Mouse (Mus musculus): ENCODE measurements at regions not wholly inside any gene's neighbourhood (a gene's known extent, or its start where the extent isn't known, plus 50 kb on each side); places are given as distances from the start of the nearest gene placed in this dataset.

GRCm38 (mm10) chr6:81563192-81563591, 360.3 kb upstream of the Gcfc2 start:
- Histone ChIP-seq H3K4me1 (ENCODE audit: insufficient read depth) (no peaks in the 10 kb centered on the region), H3K27ac (ENCODE audit: low read depth, low read length) (no peak overlapping the region), H3K9me3 (ENCODE audit: low read length) (no peaks in the 10 kb centered on the region), H3K36me3 (ENCODE audit: insufficient read depth) (no peaks in the 10 kb centered on the region), H3K27me3 (ENCODE audit: insufficient read depth, low read length) (no peaks in the 10 kb centered on the region), H3K4me2 (ENCODE audit: low read depth) (no peak overlapping the region), H3K9ac (no peak overlapping the region), H3K4me3 (ENCODE audit: low read depth, low read length) (no peak overlapping the region)
- DNase-seq (no peak), ATAC-seq (no peak)
- no peak for TF ChIP-seq CTCF (IDR thresholded peaks at IDR 0.05; ENCODE audit: low read depth)
- WGBS, result 95% methylated on average over 2 of the region's 2 CpGs

DNA sequence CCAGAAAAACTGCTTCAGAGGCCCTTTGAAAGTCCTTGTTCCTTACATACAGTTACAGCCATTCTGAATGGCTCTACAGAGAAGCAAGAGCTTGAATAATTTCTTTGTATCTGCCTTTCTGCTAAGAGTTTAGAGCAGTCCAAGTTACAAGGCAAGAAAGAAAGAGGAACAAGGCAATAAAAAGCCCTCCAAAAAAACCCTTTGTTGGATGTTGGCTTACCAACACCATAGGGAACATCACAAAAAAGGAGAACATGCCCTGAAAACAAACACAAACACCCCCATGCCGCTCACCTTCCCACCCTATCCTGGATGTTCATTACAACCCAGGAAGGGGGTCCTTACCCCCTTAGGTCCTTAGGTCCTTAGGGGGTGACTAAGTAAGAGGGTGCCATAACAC, 359.2 kb upstream of the Gcfc2 start:
- Histone ChIP-seq H3K4me3 (ENCODE audit: low read depth, low read length) (no peak overlapping the region), H3K4me1 (ENCODE audit: insufficient read depth) (no peaks in the 10 kb centered on the region), H3K9me3 (ENCODE audit: low read length) (no peaks in the 10 kb centered on the region), H3K36me3 (ENCODE audit: insufficient read depth) (no peaks in the 10 kb centered on the region), H3K9ac (no peak overlapping the region), H3K27me3 (ENCODE audit: insufficient read depth, low read length) (no peaks in the 10 kb centered on the region), H3K4me2 (ENCODE audit: low read depth) (no peak overlapping the region), H3K27ac (ENCODE audit: low read depth, low read length) (no peak overlapping the region)
- WGBS, result 67% methylated on average over 1 of the region's 1 CpGs
- DNase-seq, result no peak
- no peak for ATAC-seq
- TF ChIP-seq CTCF (IDR thresholded peaks at IDR 0.05; ENCODE audit: low read depth), result no peak

DNA sequence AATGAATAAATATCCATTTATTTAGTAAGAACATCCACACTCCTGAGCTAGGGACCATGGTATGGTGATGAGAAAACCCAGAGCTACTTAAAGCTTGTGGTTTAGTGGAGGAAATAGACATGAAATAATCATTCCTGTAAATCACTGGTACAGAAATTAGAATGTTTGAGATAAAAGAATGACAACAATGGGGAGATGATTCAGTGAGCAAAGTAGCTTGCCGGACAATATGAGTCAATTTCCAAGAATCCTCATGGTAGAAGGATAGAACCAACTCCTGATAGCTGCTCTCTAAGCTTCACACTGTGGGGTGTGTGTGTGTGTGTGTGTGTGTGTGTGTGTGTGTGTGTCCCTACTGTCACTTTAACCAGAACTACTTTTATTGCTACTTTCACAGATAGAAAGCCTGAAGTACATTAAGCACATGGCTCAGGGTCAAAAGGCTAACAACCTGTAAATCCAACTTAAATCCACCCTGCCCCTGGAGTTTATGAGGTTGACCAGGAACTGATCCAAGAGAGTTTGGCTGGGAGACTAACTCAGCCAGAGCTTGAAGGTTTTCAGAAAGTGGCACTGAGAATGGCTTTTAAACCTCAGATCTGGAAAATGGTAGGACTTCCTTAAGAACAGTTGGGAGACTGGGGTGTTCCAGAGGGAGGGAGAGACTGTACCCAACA, 336.9 kb upstream of the Gcfc2 start:
- TF ChIP-seq CTCF (IDR thresholded peaks at IDR 0.05; ENCODE audit: low read depth), result no peak

DNA sequence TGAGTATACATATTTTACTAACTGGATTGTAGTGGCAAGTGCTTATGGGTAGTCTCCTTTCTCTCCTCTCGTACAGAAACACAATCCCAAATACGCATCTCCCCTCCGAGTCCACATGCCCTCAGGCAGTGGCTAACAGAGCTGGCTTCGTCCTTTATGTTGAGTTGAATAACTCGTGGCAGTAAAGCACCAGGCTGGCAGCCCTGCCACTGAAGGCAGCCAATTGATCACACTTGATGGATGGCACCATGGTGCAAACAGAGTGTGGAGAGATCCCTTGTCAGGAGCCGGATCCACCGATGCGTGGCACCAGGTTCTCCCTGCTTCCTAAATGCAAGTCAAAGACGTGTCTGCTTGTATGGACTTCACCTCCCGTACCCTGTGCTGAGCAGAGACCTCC, 333.7 kb upstream of the Gcfc2 start:
- Histone ChIP-seq H3K36me3 (ENCODE audit: insufficient read depth) (no peaks in the 10 kb centered on the region), H3K4me3 (ENCODE audit: low read depth, low read length) (no peak overlapping the region), H3K4me1 (ENCODE audit: insufficient read depth) (no peaks in the 10 kb centered on the region), H3K9me3 (ENCODE audit: low read length) (no peaks in the 10 kb centered on the region), H3K27me3 (ENCODE audit: insufficient read depth, low read length) (no peaks in the 10 kb centered on the region), H3K9ac (no peak overlapping the region), H3K4me2 (ENCODE audit: low read depth) (no peak overlapping the region), H3K27ac (ENCODE audit: low read depth, low read length) (no peak overlapping the region)
- 55% methylated on average over 10 of the region's 10 CpGs for WGBS
- ATAC-seq (no peak), DNase-seq (no peak)
- TF ChIP-seq CTCF (IDR thresholded peaks at IDR 0.05; ENCODE audit: low read depth), result no peak

More for the DNA sequence above, 336.9 kb upstream of the Gcfc2 start:
- no peaks in the 10 kb centered on the region for H3K9me3 ChIP-seq (ENCODE audit: low read length)
- H3K4me1 ChIP-seq (ENCODE audit: insufficient read depth), result no peaks in the 10 kb centered on the region
- ATAC-seq, result no peak
- WGBS, result 86% methylated on average over 1 of the region's 1 CpGs
- no peak overlapping the region for H3K9ac ChIP-seq
- no peaks in the 10 kb centered on the region for H3K36me3 ChIP-seq (ENCODE audit: insufficient read depth)
- no peak for DNase-seq
- H3K4me3 ChIP-seq (ENCODE audit: low read depth, low read length), result no peak overlapping the region
- H3K4me2 ChIP-seq (ENCODE audit: low read depth), result no peak overlapping the region
- no peaks in the 10 kb centered on the region for H3K27me3 ChIP-seq (ENCODE audit: insufficient read depth, low read length)
- H3K27ac ChIP-seq (ENCODE audit: low read depth, low read length), result no peak overlapping the region

- H3K9ac ChIP-seq, result no peak overlapping the region
- H3K27ac ChIP-seq (ENCODE audit: low read depth, low read length), result no peak overlapping the region
- no peaks in the 10 kb centered on the region for H3K27me3 ChIP-seq (ENCODE audit: insufficient read depth, low read length)
- no peaks in the 10 kb centered on the region for H3K4me1 ChIP-seq (ENCODE audit: insufficient read depth)
- no peak for TF ChIP-seq CTCF (IDR thresholded peaks at IDR 0.05; ENCODE audit: low read depth)
- no peak overlapping the region for H3K4me3 ChIP-seq (ENCODE audit: low read depth, low read length)
- no peak for ATAC-seq
- no peaks in the 10 kb centered on the region for H3K36me3 ChIP-seq (ENCODE audit: insufficient read depth)
- no peak overlapping the region for H3K4me2 ChIP-seq (ENCODE audit: low read depth)
- no peak for DNase-seq
- H3K9me3 ChIP-seq (ENCODE audit: low read length), result no peaks in the 10 kb centered on the region
- 11% methylated on average over 2 of the region's 2 CpGs for WGBS
Observed at GRCm38 (mm10) chr6:81595926-81596325, 327.5 kb upstream of the Gcfc2 start.

GRCm38 (mm10) chr6:81608637-81609036, 314.8 kb upstream of the Gcfc2 start:
- H3K4me1 ChIP-seq (ENCODE audit: insufficient read depth), result no peaks in the 10 kb centered on the region
- no peaks in the 10 kb centered on the region for H3K9me3 ChIP-seq (ENCODE audit: low read length)
- no peak overlapping the region for H3K27ac ChIP-seq (ENCODE audit: low read depth, low read length)
- H3K4me2 ChIP-seq (ENCODE audit: low read depth), result no peak overlapping the region
- no peak overlapping the region for H3K4me3 ChIP-seq (ENCODE audit: low read depth, low read length)
- no peaks in the 10 kb centered on the region for H3K27me3 ChIP-seq (ENCODE audit: insufficient read depth, low read length)
- DNase-seq (no peak), ATAC-seq (no peak)
- 77% methylated on average over 1 of the region's 1 CpGs for WGBS
- no peaks in the 10 kb centered on the region for H3K36me3 ChIP-seq (ENCODE audit: insufficient read depth)
- no peak for TF ChIP-seq CTCF (IDR thresholded peaks at IDR 0.05; ENCODE audit: low read depth)
- no peak overlapping the region for H3K9ac ChIP-seq

GRCm38 (mm10) chr6:81611980-81612379, 311.5 kb upstream of the Gcfc2 start:
- Histone ChIP-seq H3K9me3 (ENCODE audit: low read length) (no peaks in the 10 kb centered on the region), H3K4me2 (ENCODE audit: low read depth) (no peak overlapping the region), H3K27me3 (ENCODE audit: insufficient read depth, low read length) (no peaks in the 10 kb centered on the region), H3K27ac (ENCODE audit: low read depth, low read length) (no peak overlapping the region), H3K36me3 (ENCODE audit: insufficient read depth) (no peaks in the 10 kb centered on the region), H3K4me1 (ENCODE audit: insufficient read depth) (no peaks in the 10 kb centered on the region), H3K4me3 (ENCODE audit: low read depth, low read length) (no peak overlapping the region), H3K9ac (no peak overlapping the region)
- DNase-seq, result no peak
- WGBS, result 91% methylated on average over 6 of the region's 6 CpGs
- TF ChIP-seq CTCF (IDR thresholded peaks at IDR 0.05; ENCODE audit: low read depth), result no peak
- no peak for ATAC-seq

Measured in forebrain, postnatal 0 days (tissue).